Mouse (Mus musculus) CH12.LX (cell line): ENCODE results near the gene Nufip1. TPM values are rescaled to one million over a fixed set of nuclear protein-coding genes. Genes with fewer than 3 reads are reported as not detected.

ENCODE experiments used
- DNase-seq: peaks from one replicate; pipeline ENCODE4 v3.0.0-alpha.2; 2013; ENCODE audit errors: extremely low read depth
- H3K27ac ChIP-seq: 2 replicates; pipeline ENCODE4 v1.5.1; 2012; ENCODE audit warnings: low read depth, mild to moderate bottlenecking, control low read depth, moderate library complexity; ENCODE audit not compliant: insufficient read depth
- H3K27me3 ChIP-seq: replicated peaks from 2 replicates; pipeline ENCODE3; 2012; ENCODE audit warnings: inconsistent platforms
- H3K36me3 ChIP-seq, 2 experiments: replicated peaks in 1 of 2; 2 replicates each; pipeline versions ENCODE3 to v1.6.1; 2012; ENCODE audit warnings: inconsistent platforms in 1 of 2, low read length in 1 of 2, mild to moderate bottlenecking in 1 of 2, mixed read lengths in 1 of 2, moderate library complexity in 1 of 2; ENCODE audit not compliant: control insufficient read depth in 1 of 2, insufficient read depth in 1 of 2
- H3K4me1 ChIP-seq, 2 experiments: 2 replicates each; pipeline ENCODE4 v1.6.1; 2012; ENCODE audit warnings: inconsistent platforms in 1 of 2, moderate library complexity in 1 of 2; ENCODE audit not compliant: insufficient read depth in 2 of 2, control insufficient read depth in 1 of 2
- H3K4me2 ChIP-seq: 2 replicates; pipeline ENCODE4 v1.6.1; 2012; ENCODE audit warnings: low read depth, mild to moderate bottlenecking, control low read depth; ENCODE audit not compliant: poor library complexity, insufficient read depth, severe bottlenecking
- H3K4me3 ChIP-seq, 3 experiments: fragments of 150-350 bp in 1 of 3; sonication (generic) in 1 of 3; replicated peaks in 1 of 3; 2 replicates each; pipeline versions ENCODE3 to v1.5.1; 2011 to 2012; ENCODE audit warnings: low read depth in 2 of 3, low read length in 2 of 3, mild to moderate bottlenecking in 2 of 3, moderate library complexity in 2 of 3, control low read depth in 1 of 3, improper control_type of control experiment in 1 of 3, inconsistent platforms in 1 of 3, mixed read lengths in 1 of 3; ENCODE audit not compliant: poor library complexity in 1 of 3
- H3K79me2 ChIP-seq: replicated peaks from 2 replicates; pipeline ENCODE4 v1.6.1; 2012; ENCODE audit warnings: mild to moderate bottlenecking, moderate library complexity; ENCODE audit not compliant: control insufficient read depth, poor library complexity, insufficient read depth, severe bottlenecking; ENCODE audit errors: extremely low read depth
- H3K9ac ChIP-seq: 2 replicates; pipeline ENCODE4 v1.6.1; 2012; ENCODE audit warnings: low read depth, mild to moderate bottlenecking, control low read depth, moderate library complexity; ENCODE audit not compliant: insufficient read depth
- H3K9me3 ChIP-seq: replicated peaks from 2 replicates; pipeline ENCODE3; 2012; ENCODE audit warnings: low read length, inconsistent platforms, mixed read lengths
- BHLHE40 ChIP-seq: IDR thresholded peaks from 2 replicates; pipeline ENCODE4 v1.6.1; 2011; ENCODE audit warnings: mild to moderate bottlenecking, low read depth, low read length, improper control_type of control experiment
- CTCF ChIP-seq, 2 experiments: IDR thresholded peaks in 1 of 2; conservative IDR thresholded peaks in 1 of 2; 2 replicates each; pipeline ENCODE4 v1.5.1; 2011 to 2012; ENCODE audit warnings: low read depth in 2 of 2, low read length in 2 of 2, improper control_type of control experiment in 1 of 2, inconsistent platforms in 1 of 2, mild to moderate bottlenecking in 1 of 2, moderate library complexity in 1 of 2
- E2F4 ChIP-seq: IDR thresholded peaks from 2 replicates; pipeline ENCODE4 v1.6.1; 2011; ENCODE audit warnings: low read depth, low read length, improper control_type of control experiment; ENCODE audit not compliant: insufficient replicate concordance
- EP300 ChIP-seq: IDR thresholded peaks from 2 replicates; pipeline ENCODE4 v1.6.1; 2011; ENCODE audit warnings: low read length, improper control_type of control experiment
- ETS1 ChIP-seq: conservative IDR thresholded peaks from 2 replicates; pipeline ENCODE4 v1.6.1; 2012; ENCODE audit warnings: low read depth, mild to moderate bottlenecking, inconsistent platforms, low read length, improper control_type of control experiment, moderate library complexity
- IRF4 ChIP-seq: IDR thresholded peaks from 2 replicates; pipeline ENCODE4 v1.6.1; 2014; ENCODE audit warnings: low read depth, mild to moderate bottlenecking, inconsistent platforms, low read length, improper control_type of control experiment
- JUN ChIP-seq: IDR thresholded peaks from 2 replicates; pipeline ENCODE4 v1.6.1; 2011; ENCODE audit warnings: low read depth, mild to moderate bottlenecking, low read length, improper control_type of control experiment, moderate library complexity; ENCODE audit not compliant: insufficient read depth
- MAX ChIP-seq: IDR thresholded peaks from 2 replicates; pipeline ENCODE4 v1.6.1; 2011; ENCODE audit warnings: low read length, improper control_type of control experiment
- MEF2A ChIP-seq: IDR thresholded peaks from 2 replicates; pipeline ENCODE4 v1.6.1; 2014; ENCODE audit warnings: low read depth, mild to moderate bottlenecking, inconsistent platforms, low read length, improper control_type of control experiment, borderline replicate concordance
- MYC ChIP-seq: IDR thresholded peaks from 2 replicates; pipeline ENCODE4 v1.6.1; 2011; ENCODE audit warnings: low read depth, mild to moderate bottlenecking, improper control_type of control experiment, low read length
- NRF1 ChIP-seq: IDR thresholded peaks from 2 replicates; pipeline ENCODE4 v1.6.1; 2014; ENCODE audit warnings: low read depth, mild to moderate bottlenecking, inconsistent platforms, low read length, improper control_type of control experiment, moderate library complexity
- POLR2A ChIP-seq: IDR thresholded peaks from 2 replicates; pipeline ENCODE4 v1.6.1; 2011; ENCODE audit warnings: low read depth, mild to moderate bottlenecking, improper control_type of control experiment, low read length
- SIN3A ChIP-seq: IDR thresholded peaks from 2 replicates; pipeline ENCODE4 v1.6.1; 2012; ENCODE audit warnings: low read length, improper control_type of control experiment, inconsistent platforms
- SMC3 ChIP-seq: IDR thresholded peaks from 2 replicates; pipeline ENCODE4 v1.6.1; 2011; ENCODE audit warnings: low read depth, low read length, improper control_type of control experiment
- TCF12 ChIP-seq: IDR thresholded peaks from 2 replicates; pipeline ENCODE4 v1.6.1; 2014; ENCODE audit warnings: low read depth, mild to moderate bottlenecking, inconsistent platforms, low read length, improper control_type of control experiment
- ZNF384 ChIP-seq: IDR thresholded peaks from 2 replicates; pipeline ENCODE4 v1.6.1; 2012; ENCODE audit warnings: low read depth, low read length, improper control_type of control experiment, inconsistent platforms
- dilution Hi-C: fragments of 300-500 bp; cut with MboI; formaldehyde crosslinking; loops from 2 replicates; pipeline ENCODE4 v1.14.3; 2020; ENCODE audit warnings: low sequenced_read_pairs; ENCODE audit not compliant: extremely low pct_unique_long_range_greater_than_20kb, extremely low pct_ligation_motif_present
- in situ Hi-C: fragments of 300-500 bp; cut with MboI; formaldehyde crosslinking; loops from 3 replicates; pipeline ENCODE4 v1.14.3; 2019; ENCODE audit warnings: low sequenced_read_pairs, low pct_ligation_motif_present, low pct_unique_long_range_greater_than_20kb, mixed read lengths
- polyA plus RNA-seq: library from polyadenylated mRNA; unstranded; fragments of >175 nt; gene quantifications from 2 replicates; pipeline ENCODE4 v1.2.1, GENCODE M21; 2012; ENCODE audit warnings: low read depth; ENCODE audit not compliant: insufficient read length
- total RNA-seq, 2 experiments: library from RNA; depleted of rRNA; stranded (reverse); fragments of 300-350 nt in 1 of 2; fragments of >200 nt in 1 of 2; gene quantifications; 2 replicates each; pipeline ENCODE4 v1.2.3; 2012 to 2014

Gene Nufip1
- total and polyA plus RNA-seq, 3 experiments = 14.8 to 32.1 (median 24.6) TPM

DNA sequence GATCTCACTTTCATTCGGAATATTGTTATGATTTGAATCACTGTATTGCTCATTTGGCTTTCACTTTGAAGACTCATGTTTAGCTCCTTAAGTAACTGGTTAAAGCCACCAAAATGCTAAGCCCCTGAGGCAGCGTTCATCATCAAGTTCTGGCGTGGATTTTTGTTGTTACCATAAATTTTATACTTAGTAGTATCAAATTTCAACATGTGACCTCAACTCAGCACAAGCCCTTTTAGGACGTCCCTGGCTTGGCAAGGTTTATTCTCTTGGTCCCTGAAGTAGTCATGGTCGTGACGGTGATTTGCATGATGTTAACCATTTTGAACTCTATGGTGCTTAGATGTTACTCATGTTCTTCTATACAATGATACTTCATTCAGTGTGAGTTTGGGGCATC, 36.4 kb downstream of the Nufip1 start:
- H3K27me3 ChIP-seq = no peaks in the 10 kb centered on the region
- no peak overlapping the region for H3K9ac ChIP-seq
- H3K4me2 ChIP-seq = no peak overlapping the region
- no peaks in the 10 kb centered on the region for H3K79me2 ChIP-seq
- DNase-seq = no peak
- H3K4me3 ChIP-seq = no peak overlapping the region
- dilution Hi-C loops (no loop called here), in situ Hi-C loops (no loop called here)
- H3K9me3 ChIP-seq = no peaks in the 10 kb centered on the region
- no peak for TF ChIP-seq BHLHE40
- no peak overlapping the region for H3K27ac ChIP-seq
- H3K36me3 ChIP-seq = peaks cover 0 to 2% of the 10 kb centered on the region in 2 experiments
- peaks cover 16 to 56% of the 10 kb centered on the region in 2 experiments for H3K4me1 ChIP-seq

DNA sequence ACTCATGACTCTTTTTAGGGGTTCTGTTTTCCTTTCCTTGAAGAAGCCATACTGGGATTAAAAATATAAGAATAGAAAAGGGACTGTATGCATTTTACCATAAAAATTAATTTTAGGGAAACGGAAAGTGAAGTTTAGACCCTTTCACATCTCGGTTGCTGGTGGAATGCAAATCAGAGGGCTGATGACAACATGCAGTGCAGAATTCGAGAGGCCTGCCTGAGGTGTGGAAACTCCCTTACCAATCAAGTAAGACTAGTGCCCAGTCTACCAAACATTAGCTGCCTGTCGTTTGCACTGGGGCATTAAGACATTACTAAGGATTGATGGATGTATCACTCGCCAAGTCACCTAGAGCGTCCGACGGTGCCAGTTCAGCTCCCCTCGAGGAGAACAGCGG, 37.6 kb downstream of the Nufip1 start:
- H3K9ac ChIP-seq = no peak overlapping the region
- no peaks in the 10 kb centered on the region for H3K79me2 ChIP-seq
- peaks cover 16 to 51% of the 10 kb centered on the region in 2 experiments for H3K4me1 ChIP-seq
- peak overlapping the region; percentile 35 for H3K4me2 ChIP-seq
- H3K4me3 ChIP-seq = peak overlapping the region in 1 of 3 experiments; percentile 1
- H3K36me3 ChIP-seq = peaks cover 0 to 2% of the 10 kb centered on the region in 2 experiments
- H3K9me3 ChIP-seq = no peaks in the 10 kb centered on the region
- dilution Hi-C loops (no loop called here), in situ Hi-C loops (no loop called here)
- H3K27ac ChIP-seq = no peak overlapping the region; the same call in 1 of the 2 replicates
- TF ChIP-seq BHLHE40 (peak; percentile 60), JUN (peak; percentile 22; the same call in 1 of the 2 replicates), MEF2A (peak; percentile 57; the same call in 1 of the 2 replicates), CTCF (conservative IDR thresholded peaks at IDR 0.05 in 1 of 2, IDR thresholded peaks at IDR 0.05 in 1 of 2; ENCODE audit: low read depth in 2 of 2, low read length in 2 of 2) (no peak), POLR2A (no peak), IRF4 (peak; percentile 77), EP300 (peak; percentile 49; the same call in 1 of the 2 replicates), MAX (no peak), ETS1 (0 out of 2 replicates have a peak, but pooled peaks have one; percentile 49), E2F4 (no peak)
- no peaks in the 10 kb centered on the region for H3K27me3 ChIP-seq
- peak; percentile 74 for DNase-seq

DNA sequence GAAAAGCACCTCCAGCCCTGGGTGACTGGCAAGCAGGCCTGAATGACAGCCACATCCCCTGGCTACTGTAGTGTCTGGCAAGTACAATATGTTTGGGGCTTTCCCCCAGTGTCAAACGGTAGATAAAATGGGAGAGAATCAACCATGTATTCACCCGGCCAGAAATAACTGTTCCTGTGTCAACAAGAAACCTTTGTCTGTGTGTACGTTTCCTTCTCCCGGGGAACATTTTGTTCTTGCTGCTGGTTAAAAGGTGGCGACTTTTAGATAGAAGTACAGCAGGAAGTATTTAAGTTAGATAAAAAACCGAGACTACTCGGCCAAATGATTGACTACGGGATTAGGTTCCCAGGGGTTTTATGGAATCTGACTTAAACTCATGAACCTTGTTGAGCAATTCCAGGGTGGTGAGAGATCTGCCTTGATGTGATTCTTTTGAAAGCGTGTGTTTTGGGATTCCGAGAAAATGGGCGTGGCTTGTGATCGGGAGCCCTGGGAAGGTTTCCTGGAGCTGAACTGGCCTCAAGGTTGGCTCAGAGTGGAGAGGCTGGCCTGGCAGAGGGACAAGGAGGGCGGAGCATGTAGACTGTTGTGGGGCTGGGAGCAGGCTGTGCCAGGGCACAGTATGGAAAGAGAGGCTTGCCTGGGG, 39.0 kb downstream of the Nufip1 start:
- in situ Hi-C loops (loop anchor here (5.0 to 25.0 kb wide), 2 partner anchors 323 to 863 kb away; no protein-coding TSS in a partner anchor), dilution Hi-C loops (no loop called here)
- DNase-seq = peak; percentile 53
- Histone ChIP-seq H3K36me3 (no peaks in the 10 kb centered on the region), H3K79me2 (no peaks in the 10 kb centered on the region), H3K4me2 (peak overlapping the region; percentile 52)
- TF ChIP-seq ZNF384 (no peak), MEF2A (peak; percentile 53; the same call in 1 of the 2 replicates), POLR2A (no peak), TCF12 (peak; percentile 12; the same call in 1 of the 2 replicates), SMC3 (no peak), NRF1 (no peak), EP300 (0 out of 2 replicates have a peak, but pooled peaks have one; percentile 14), SIN3A (no peak), MYC (no peak), BHLHE40 (0 out of 2 replicates have a peak, but pooled peaks have one; percentile 3)
- TF ChIP-seq, all 38 proteins: peak for 4
- Histone ChIP-seq H3K27me3 (no peaks in the 10 kb centered on the region), H3K9me3 (no peaks in the 10 kb centered on the region), H3K27ac (peak overlapping the region; percentile 18; the same call in 1 of the 2 replicates), H3K9ac (no peak overlapping the region), H3K4me3 (peak overlapping the region in 1 of 3 experiments; percentile 16), H3K4me1 (peaks cover 16 to 46% of the 10 kb centered on the region in 2 experiments)
